Mouse (Mus musculus) retina, postnatal 7 days (tissue): ENCODE results near the gene Tmem88.

Experiments used
- DNase-seq: peaks from one replicate; pipeline ENCODE4 v3.0.0-alpha.2; 2012; ENCODE audit warnings: low read depth, low spot score

The Tmem88 gene

DNA sequence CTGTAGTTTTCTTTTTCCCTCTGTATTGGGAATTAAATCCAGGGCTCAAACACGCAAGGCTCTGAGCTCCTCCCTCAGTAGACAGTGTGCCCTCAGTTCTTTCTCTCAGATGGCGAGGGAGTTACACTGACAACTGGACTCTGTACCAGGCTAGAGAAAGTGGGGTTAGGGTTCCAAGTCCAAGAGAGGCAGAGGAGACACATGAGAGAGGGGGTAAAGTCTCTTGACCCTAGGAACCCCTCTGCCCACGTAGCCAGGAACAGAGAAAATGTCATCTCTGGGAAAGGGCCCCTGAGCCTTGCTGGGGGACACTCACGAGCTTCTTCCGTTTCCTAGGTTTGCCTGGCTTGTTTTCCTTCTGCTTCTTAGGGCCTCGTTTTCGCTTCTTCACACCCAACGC lies 33.7 kb downstream of the Tmem88 start:
- DNase-seq = no peak

DNA sequence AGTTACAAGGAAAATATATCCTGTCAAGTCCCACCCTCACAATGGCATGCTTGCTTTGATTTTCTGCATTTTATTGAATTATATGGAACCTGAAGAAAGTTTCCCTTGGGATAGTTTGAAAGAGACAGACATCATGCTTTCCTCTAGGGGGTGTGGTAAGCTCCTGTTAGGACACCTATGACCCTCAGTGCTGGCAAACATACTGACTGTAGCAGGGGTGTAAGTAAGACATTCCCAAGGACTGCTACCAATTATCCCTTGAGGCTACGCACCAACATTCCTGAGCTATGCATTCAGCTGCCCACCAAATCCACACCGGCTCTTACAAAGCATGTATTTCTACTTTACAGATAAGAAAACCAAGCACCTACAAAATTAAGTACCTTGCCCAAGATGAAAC lies 35.6 kb downstream of the Tmem88 start:
- DNase-seq = no peak

DNA sequence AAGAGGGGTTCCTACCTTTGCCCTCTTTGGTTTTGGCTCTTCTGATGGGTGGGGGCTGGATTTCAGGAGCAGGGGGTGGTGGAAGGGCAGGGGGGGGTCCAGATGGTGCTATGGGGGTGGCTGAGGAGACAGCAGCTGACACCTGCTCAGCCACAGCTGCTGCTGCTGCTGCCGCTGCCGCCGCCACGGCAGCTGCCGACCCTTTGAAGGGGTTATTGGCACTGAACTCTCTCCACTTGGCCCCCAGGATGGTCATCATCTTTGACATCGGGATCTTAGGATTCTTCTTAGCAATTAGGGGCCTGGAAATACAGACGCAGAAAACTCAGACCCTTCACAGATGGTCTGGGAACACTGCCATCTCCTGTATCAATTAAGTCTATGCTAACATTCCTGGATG lies 36.0 kb downstream of the Tmem88 start:
- no peak for DNase-seq

DNA sequence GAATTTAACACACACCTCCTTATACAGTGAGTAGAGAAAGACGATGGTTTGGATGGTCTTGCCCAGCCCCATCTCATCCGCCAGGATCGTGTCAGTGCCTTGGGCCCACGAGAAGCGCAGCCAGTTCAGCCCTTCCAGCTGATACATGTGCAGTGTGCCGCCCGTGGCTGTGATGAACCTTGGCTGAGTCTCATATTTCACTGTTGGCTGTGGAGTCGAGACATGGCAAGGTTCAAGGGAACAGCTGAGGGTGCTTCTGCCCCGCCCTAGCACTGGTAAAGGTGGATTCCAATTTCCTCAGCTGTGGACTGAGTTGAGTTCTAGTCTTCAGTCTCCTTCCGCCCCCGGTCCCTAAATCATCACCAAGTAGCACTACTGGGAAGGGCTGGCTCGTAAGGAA lies 40.3 kb downstream of the Tmem88 start:
- no peak for DNase-seq

DNA sequence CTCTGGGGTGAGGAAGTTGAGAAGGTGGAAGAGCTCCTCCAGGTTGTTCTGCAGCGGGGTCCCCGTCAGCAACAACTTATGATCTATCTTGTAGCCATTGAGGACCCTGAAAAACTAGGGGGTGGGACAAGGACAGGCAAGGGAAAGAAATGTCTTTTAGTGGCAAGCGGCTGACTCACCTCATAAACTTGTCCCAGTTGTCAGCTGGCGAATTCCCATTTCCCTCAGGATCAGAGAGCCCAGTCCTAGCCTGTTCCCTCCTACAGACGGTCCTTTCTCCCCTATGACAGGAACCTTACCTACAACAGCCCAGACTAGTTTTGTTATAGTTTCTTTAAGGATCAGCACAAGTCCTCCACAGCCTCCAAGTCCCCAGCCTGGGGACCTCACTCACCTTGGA lies 41.5 kb downstream of the Tmem88 start:
- DNase-seq = no peak
